Mouse (Mus musculus) fat pad, adult 2 months (tissue): ENCODE measurements around the gene Slc12a8.

Experiments used
- DNase-seq: peaks from one replicate; pipeline ENCODE4 v3.0.0-alpha.2; 2011; ENCODE audit warnings: low read depth, low spot score; ENCODE audit errors: extremely low read depth

Slc12a8 gene

DNA sequence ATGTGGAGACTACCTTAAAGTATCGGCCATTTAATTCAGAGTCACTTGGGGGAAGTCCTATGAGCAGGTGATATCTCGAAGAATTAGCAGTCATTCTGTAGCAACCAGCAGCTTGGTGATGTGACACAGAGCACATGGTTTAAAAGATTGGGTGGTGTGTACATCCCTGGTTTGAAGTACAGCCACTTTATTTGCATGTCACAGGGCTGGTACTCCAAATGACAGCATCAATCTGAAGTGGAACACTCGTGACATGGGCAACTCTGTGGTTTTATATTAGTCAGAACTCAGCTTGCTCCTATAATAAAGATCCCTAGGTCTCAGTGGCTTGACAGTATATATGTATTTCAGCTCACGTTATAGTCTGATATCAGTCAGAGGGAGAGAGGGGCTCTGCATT, 155.5 kb downstream of the Slc12a8 start:
- DNase-seq: no peak

DNA sequence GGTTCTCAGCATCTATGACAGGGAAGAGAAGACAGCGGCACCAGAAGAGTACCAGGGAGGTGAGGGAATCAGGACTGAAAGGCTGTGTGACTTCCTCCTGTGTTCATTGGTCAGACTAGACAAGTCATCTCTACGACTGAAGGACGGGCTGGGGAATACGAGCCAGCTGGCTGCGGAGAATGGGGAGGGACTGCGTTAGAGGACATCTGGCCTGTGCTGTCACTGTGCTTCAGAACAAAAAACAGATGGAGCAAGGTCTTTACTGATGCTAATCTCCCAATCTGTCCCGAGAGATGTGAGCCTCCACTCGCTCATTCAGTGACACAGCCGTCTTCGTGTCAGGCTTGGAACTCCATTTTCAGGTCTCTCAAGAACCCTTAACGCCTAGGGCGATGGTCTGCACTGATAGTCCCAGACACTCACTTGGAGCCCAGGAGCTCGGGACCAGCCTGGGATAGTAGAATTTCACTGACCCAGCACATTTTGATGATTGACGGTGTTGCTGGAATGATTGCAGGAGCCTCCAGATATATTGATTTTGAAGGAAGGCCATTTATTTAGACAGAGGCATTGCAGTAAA, 156.5 kb downstream of the Slc12a8 start:
- no peak for DNase-seq

DNA sequence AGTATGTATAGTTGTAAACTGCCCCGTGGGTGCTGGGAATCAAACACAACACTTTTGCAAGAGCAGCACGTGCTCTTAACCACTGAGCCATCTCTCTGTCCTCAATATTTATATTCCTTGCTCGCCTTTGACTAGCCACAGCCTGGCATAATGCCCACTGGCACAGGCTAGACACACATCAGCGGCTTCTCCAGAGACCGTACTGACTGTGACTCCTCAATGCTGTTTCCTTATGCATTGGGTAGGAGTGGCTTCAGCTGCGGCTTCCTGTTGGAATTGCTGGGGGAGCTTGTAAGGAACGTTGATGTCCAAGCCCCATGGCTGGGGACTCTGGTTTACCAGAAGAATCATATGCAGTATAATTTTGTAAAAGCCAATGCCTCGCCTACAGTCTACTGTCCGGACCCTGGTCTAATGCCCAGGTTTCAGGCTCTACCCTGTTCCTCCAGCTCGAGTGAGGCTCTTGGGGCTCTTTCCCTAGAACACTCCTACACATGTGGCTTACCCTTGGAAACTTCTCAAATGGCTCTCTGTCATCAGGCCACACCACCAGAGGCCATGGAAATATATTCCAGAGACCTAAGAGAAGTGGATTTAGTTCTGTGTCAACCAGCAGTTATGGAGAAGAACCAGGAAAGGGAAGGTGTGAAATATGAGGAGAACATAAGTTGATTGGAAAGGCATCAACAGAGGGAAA, 158.2 kb downstream of the Slc12a8 start:
- DNase-seq: peak; percentile 80

DNA sequence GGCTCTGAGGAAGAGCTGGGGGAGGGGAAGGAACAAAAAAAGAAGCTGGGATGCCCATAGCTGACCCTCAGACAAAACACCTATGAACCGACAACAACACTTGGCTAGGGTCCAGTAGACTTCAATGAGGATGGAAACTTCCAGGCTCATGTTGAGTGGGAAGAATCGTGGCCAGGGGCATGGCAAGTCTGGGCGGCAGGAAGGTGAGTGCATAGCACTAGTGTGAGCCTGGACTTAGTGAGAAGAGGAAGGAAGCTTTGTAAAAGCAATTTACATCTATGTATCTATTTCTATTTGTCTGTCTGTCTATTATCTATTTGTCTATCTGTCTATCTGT, 158.7 kb downstream of the Slc12a8 start:
- no peak for DNase-seq

DNA sequence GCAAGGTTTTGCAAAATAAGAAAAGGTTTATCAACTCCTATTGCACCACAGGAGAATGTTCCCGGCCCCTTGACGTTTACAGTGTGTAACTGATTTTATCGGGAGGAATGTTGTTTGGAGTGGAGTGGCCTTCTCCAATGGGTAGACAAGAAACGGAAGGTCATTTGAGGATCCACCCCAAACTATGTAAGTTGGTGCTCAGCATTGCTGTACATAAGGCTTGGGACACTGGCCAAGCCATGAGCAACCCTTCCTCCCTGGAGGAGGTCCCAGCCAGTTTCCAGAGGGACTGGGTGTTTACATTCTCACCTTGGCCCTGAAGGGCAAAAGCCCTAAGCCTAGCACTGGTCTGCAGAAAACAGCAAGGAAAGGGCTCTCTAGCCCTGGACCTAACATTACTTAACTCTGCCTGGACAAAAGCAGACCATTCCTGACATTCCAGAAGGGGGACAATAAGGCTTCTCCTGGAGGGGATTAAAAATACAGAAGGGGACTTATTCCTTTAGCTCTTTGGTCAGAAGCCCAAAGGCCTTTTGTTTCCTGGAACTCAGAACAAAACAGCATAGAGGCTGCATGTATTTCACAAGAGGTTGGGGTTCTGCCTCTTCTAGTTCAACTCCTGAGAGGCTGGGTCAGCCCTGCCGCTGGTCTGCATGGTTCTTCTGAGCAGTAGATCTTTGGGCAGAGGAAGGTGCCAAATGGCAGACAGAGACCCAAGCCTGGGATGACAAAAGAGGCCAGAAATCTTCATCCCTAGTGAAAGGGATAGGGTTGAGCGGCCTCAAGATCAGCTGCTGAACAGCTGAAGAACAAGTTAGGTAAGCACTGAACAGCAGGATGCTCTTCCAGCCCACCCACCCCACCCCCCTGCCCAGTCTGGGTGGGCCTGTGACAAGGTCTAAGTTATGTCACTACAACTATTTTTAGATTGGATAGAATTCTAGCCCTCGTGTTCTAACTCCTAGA, 159.5 kb downstream of the Slc12a8 start:
- peak; percentile 79 for DNase-seq

DNA sequence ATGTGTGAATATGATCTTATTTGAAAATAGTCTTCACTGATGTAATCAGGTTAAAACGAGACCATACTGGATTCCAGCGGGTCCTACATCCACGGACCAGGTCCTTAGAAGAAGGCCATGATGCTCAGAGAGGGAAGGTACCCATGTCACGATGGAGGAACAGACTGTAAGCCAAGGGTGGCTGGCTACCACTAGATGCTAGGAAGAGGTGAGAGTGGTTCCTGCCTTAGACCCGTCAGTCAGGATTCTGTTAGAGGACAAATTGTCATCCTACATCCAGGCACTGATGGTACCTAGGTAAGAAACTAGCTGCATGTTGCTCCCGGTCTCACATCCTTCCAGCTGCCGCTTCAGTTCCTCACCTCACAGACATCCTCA, 160.2 kb downstream of the Slc12a8 start:
- no peak for DNase-seq

DNA sequence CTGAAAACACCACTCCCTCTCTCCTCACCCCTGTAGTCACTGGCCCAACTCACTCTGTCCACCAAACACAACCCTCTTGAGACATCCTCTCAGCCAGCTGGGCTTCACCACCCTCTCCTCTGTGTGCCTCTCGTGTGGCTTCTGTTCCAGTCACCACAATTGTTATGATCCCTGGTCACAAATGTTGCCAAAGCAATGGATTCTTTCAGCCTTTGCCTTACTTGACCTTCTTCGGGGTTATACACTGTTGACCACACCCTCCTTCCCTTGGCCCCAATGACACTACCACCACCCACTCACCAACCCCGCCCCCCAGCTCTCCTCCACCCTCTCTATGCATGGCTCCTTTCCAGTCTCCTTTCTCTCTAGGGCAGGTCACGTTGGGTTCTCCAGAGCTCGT, 160.8 kb downstream of the Slc12a8 start:
- no peak for DNase-seq

DNA sequence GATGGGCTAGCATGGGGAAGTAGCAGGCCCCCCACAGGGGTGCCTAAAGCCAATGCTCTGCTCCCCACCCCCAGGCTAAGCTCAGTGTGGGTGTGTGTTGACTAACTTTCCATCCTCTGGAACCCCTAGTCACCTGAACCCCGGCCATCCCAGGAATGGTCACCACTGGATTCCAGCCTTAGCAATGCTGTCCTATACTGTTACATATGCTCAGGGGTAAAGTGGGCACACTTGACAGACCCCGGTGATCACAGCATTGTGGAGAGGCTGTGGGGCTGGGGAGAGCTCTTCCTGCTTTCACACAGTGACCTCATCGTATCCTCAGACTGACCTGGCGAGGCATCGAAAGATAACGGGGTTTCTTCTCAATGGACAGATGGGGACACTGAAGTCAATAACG, 163.1 kb downstream of the Slc12a8 start:
- DNase-seq: no peak

DNA sequence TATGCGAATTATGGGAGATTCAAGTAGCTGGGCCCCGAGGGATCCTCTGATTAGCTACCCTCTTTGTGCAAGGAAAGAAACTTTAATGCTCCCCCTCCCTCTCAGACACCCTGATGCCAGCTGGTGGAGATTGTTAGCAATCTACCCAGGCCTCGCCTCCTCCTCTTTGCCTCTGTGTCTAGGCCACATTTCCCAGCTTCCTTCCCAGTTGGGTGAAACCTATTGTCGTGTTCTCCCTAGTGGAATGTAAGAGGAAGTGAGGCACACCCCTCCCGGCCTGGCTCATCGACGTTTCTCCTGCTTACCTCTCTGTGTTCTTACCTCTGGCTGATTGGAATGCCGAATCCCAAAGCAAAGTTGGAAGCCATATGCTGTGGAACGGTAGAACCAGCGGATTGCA, 163.7 kb downstream of the Slc12a8 start:
- DNase-seq: no peak

DNA sequence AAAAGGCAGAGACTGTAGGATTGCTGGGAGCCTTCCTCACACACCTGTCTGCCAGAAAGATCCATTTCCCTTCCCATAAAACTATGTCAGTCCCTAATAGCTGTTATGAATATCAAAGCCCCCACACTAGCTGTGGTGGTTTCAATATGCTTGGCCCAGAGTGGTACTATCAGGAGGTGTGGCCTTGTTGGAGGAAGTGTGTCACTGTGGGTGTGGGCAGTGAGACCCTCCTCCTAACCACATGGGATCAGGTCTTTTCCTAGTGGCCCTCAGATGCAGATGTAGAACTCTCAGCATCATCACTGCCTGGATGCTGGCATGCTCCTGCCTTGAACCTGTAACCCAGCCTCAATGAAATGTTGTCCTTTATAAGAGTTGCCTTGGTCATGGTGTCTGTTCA, 164.5 kb downstream of the Slc12a8 start:
- DNase-seq: no peak

DNA sequence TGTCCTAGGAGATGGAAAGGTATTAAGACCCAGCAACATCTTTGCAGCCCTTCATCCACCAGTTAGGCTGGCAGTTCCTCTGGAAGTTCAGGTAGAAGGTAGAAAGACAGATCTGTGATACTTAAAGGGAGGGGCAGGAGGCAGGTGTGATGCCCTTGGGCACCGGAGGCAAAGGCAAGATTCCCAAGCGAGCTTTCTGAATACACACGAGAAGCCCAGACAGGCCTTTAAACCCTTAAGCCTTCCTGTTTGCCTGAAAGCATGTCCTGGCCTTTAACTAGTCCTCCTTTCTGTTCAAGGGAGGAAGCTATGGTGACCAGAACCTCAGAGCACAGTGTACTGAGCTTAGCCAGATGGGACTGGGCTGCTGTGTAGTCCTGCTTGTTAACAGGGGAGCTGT, 165.5 kb downstream of the Slc12a8 start:
- DNase-seq: no peak

DNA sequence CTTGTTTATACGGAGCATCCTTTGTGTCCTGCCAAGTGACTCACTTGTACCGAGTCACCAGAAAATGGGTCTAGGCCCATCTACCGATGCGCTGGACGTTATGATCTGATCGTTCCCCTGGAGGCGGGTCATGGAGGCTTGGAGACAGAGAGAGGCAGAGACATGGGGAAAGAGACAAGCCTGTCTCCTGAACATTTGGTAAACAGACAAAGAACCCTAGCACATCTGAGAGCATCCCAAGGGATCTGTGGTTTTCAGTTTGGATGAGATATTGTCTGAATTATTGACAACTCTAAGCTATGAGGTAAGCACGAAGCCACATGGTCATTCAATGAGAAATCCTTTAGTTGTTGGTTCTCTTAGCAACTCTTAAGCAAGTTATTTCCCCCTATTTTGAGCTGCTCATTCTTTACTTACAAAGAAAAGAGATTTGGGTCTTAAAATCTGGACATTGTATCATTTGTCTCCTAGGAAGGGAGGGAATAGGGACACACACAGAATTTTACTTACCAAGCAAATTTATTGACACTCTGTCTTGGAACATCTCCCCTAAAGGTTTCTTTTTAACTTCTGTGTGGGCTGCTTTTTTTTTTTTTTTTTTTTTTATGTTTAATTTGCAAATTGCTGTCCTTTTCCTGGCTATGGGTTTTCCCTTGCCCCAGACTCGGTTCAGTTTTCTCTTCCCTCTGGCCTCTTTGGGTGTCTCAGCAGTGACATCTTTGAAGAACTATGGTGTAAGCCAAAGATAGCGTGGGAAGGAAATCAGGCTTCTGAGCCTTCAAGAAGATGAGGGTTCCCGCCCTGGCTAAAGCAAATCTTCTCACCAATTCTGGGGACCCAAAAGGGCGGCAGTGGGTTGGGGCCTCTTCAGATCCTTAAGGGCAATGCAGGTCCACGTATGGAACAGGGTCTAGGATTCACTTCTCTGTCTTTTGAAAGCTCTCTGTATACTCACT, 166.4 kb downstream of the Slc12a8 start:
- DNase-seq: no peak

DNA sequence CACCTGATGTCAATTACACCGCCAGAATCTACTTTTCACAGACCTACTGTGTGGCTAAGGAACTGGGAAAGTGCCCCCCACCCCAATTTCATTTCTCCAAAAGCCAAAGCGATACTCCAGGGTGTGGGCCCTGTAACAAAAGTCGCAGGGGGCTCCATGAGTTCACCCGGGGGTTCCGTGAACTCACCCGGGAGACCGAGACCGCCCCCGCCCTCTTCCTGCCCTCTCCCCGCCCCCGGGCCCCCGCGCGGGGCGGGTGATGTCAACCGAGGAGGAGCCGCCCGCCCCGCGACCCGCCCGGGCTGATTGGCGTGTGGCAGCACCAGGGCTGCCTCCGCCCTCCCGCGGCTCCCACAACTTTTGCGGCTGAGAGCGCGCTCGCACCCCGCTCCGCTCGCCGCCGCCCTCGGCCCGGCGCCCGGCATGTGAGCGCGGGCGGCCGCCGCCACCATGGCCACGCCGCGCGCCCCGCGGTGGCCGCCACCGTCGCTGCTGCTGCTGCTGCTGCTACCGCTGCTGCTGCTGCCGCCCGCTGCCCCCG, 167.1 kb downstream of the Slc12a8 start, which contains the start of gene Heg1:
TSS of gene Heg1 (plus strand) at position 209 of the 541 bp plus-strand sequence.
- DNase-seq: no peak

DNA sequence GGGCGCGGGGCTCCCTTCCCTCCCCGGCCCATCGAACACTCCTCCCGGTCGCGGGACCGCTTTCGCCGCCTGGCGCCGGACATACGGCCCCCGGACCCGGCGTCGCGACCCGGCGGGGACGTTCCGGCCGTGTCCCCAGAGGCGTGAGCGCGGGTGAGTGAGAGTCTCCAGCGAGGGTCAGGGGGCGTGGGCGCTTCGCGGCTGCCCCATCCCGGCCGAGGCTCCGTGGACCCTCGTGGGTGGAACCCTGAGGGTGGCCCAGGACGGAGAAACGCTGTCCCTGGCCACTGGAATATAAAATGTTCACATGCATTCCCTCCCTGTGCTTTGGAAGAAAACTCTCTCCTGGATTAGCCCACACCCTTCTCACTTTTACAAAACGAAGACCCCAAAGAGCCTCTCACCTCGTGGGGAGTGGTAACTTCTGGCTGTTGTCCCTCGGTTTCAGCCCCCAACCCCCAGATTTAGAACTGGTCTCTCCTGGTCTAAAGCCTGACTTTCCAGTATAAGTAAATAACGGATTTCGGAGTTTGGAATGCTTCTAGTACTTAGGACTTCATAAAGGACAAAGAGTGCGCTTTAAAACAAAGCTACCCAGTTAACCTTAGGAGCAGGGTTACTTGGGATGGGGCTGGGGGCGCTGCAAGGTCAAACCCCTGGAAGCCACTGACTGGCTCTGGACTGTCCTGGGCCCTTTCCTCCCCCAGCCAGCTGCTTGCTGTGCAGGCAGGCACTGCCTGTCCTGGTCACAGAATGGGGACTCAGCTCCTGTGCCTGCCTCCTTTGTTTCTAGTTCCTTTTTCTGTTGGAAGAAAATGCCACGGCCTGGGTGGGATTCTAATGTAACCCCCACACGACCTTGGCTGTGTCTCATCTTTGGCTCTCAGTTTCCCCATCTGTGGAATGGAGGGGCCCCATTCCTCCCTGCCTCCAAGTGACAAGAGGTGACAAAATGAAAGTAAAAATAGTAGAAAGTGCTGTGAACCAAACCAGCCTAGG, 167.9 kb downstream of the Slc12a8 start:
- DNase-seq: no peak

DNA sequence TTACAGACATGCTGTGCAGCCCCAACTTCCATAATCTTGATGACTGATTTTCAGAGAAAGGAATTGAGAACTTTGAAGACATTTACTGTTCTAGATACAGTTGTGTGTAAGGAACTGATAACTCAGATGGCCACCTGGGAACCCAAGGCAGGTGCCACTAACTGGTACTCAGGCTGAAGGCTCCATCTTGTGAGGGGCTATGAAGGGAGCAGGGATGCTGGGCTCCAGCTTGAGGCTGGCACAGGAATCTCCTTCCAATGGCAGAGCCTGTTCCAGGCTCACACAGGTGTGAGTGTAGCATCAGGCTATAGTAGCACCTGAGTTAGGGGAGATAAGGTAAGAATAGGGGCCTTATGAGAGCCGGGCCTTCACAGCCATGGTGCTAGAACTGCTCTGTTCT, 168.9 kb downstream of the Slc12a8 start:
- no peak for DNase-seq

DNA sequence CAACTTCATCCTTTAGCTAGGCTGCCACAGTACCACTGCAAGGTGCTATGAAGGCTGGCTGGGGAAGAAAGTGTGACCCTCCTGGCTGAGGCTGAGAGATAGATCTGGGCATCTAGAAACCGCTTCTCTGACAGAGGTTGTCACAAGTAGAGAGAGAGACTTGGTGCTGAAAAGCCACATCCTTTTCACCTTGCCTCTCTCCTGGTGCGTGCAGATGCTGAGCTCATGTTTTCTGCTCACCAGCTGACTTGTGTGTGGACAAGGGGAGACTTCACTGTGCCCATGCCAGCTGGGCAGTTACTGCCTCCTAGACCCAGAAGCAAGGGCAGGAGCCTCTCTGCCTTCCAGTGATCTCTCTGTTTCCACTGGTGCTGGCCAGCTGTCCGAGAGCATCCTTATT, 170.6 kb downstream of the Slc12a8 start:
- no peak for DNase-seq

DNA sequence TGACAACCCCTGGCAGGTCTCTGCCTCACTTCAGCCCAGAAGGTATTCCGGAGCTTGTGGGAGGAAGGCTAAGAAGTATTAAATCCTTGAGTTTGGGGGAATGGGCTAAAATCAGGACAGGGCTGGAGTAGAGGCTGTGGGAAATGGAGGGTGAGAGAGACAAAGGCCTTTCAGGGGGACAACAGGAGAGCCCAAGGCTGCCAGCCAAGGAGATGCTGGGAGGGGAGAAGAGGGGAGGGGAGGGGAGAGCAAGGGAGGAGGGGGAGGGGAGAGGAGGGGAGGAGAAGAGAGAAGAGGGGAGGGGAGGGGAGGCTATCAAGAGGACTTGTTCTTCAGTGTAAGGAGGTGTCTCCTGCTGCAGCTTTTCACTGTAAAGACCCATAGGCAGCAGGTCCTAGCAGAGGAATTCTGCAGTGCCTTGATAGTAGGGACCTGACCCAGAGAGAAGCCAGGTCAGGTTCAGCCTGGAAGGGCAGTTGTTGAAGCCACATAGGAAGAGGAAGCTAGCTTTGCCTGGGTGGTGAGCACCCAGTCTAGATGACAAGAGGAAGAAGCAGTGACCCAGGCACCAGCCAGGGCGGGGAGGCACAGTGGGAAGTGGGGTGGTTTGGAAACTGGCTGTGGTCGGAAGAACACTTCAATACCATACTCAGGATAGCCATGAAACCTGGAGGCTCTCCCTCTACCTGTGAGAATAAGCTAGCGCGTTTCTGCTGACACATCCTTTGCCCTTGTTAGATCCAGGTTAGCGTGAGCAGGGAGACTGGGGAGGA, 174.0 kb downstream of the Slc12a8 start:
- DNase-seq: no peak

DNA sequence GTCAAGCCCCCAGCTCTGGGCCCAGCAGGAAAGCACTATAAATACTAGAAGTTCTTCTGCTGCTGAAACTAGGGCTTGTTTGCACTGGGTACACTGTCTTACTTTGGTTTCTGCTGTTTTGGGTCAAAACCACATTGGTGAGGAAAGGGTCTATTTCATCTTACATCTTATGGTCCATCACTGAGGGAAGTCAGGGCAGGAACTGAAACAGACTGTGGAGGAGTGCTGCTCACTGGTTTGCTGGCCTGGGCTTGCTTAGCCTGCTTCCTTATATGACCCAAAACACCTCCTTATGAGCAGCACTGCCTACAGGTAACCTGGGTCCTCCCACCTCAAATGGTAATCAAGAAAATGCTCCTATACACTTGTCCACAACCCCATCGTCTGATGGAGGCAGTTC, 176.4 kb downstream of the Slc12a8 start:
- DNase-seq: no peak
